In genomic region chr9:53402291-53402711, GRCm38 (mm10) we compare ENCODE assay signal across 8 mouse cellular contexts. TPM values are rescaled to one million over a fixed set of nuclear protein-coding genes. Genes with fewer than 3 reads are reported as not detected.
DNase-seq lines count a peak whose midpoint lies in the region; ATAC-seq and TF ChIP-seq lines count a peak whose summit lies in the region.

TSS of gene 4930550C14Rik (plus strand) at chr9:53402325.

- H3K9me3 ChIP-seq in heart, embryonic 12.5 days (replicated peaks) = no peaks in the 10 kb centered on the region
- no peaks in the 10 kb centered on the region for H3K9me3 ChIP-seq in kidney, embryonic 15.5 days (replicated peaks)
- H3K9me3 ChIP-seq in stomach, embryonic 16.5 days (replicated peaks; ENCODE audit: control insufficient read depth, low read length) = no peaks in the 10 kb centered on the region

- peak within 1 kb of the TSS; percentile 45 for H3K4me2 ChIP-seq in heart, embryonic 12.5 days
- peak within 1 kb of the TSS; percentile 55 for H3K4me2 ChIP-seq in kidney, embryonic 15.5 days
- peak within 1 kb of the TSS; percentile 45 for H3K4me2 ChIP-seq in stomach, embryonic 16.5 days (ENCODE audit: low read depth, low read length)

- H3K4me3 ChIP-seq in brown adipose tissue, adult 24 weeks (ENCODE audit: insufficient read depth, low read depth, low read length) = peak within 1 kb of the TSS; percentile 1; the same call in 1 of the 2 replicates
- H3K4me3 ChIP-seq in heart, embryonic 12.5 days = no peak within 1 kb of the TSS
- peak within 1 kb of the TSS; percentile 20 for H3K4me3 ChIP-seq in kidney, embryonic 15.5 days (replicated peaks)
- peak within 1 kb of the TSS; percentile 1 for H3K4me3 ChIP-seq in stomach, embryonic 16.5 days (replicated peaks; ENCODE audit: low read length)
- no peak within 1 kb of the TSS for H3K4me3 ChIP-seq in thymus, adult 2 months (ENCODE audit: control insufficient read depth, insufficient read depth, low read length)

- TF ChIP-seq POLR2A in thymus, adult 2 months (IDR thresholded peaks at IDR 0.05; ENCODE audit: control insufficient read depth, extremely low read depth, insufficient read depth, low read length, poor library complexity) = no peak

- ATAC-seq in heart, embryonic 12.5 days (ENCODE audit: insufficient number of reproducible peaks, low FRiP score) = no peak
- ATAC-seq in kidney, embryonic 15.5 days (replicated peaks; ENCODE audit: low FRiP score) = peak; percentile 16; the same call in 1 of the 2 replicates
- ATAC-seq in stomach, embryonic 16.5 days (ENCODE audit: insufficient read depth, low FRiP score) = no peak

- peaks cover 7% of the 10 kb centered on the region; the same call in 1 of the 2 replicates for H3K36me3 ChIP-seq in heart, embryonic 12.5 days
- H3K36me3 ChIP-seq in kidney, embryonic 15.5 days = peaks cover 6% of the 10 kb centered on the region
- H3K36me3 ChIP-seq in stomach, embryonic 16.5 days (ENCODE audit: control insufficient read depth, insufficient read depth, low read length) = no peaks in the 10 kb centered on the region; the same call in 1 of the 2 replicates
- H3K36me3 ChIP-seq in thymus, adult 2 months (ENCODE audit: control insufficient read depth, insufficient read depth, low read length) = no peaks in the 10 kb centered on the region

- WGBS in heart, embryonic 12.5 days = 23% methylated on average over 11 of the region's 11 CpGs
- WGBS in kidney, embryonic 15.5 days = 5% methylated on average over 11 of the region's 11 CpGs
- WGBS in stomach, embryonic 16.5 days = 16% methylated on average over 11 of the region's 11 CpGs
- WGBS in thymus, adult 2 months = 47% methylated on average over 11 of the region's 11 CpGs

- no peak for TF ChIP-seq CTCF in thymus, adult 2 months (IDR thresholded peaks at IDR 0.05; ENCODE audit: borderline replicate concordance, control insufficient read depth, extremely low read depth, insufficient read depth, low read length, poor library complexity)

- H3K27ac ChIP-seq in brown adipose tissue, adult 24 weeks (replicated peaks; ENCODE audit: low read depth, low read length) = no peak within 1 kb of the TSS
- H3K27ac ChIP-seq in heart, embryonic 12.5 days (ENCODE audit: poor library complexity, severe bottlenecking) = peak within 1 kb of the TSS; percentile 37; the same call in 1 of the 2 replicates
- peak within 1 kb of the TSS; percentile 80 for H3K27ac ChIP-seq in kidney, embryonic 15.5 days
- H3K27ac ChIP-seq in stomach, embryonic 16.5 days (ENCODE audit: low read length) = peak within 1 kb of the TSS; percentile 63
- no peak within 1 kb of the TSS for H3K27ac ChIP-seq in thymus, adult 2 months (ENCODE audit: control insufficient read depth, insufficient read depth, low read length)

- no peaks in the 10 kb centered on the region for H3K4me1 ChIP-seq in brown adipose tissue, adult 24 weeks (ENCODE audit: control insufficient read depth, insufficient read depth, insufficient read length, low read length)
- H3K4me1 ChIP-seq in heart, embryonic 12.5 days (replicated peaks) = peaks cover 14% of the 10 kb centered on the region
- peaks cover 41% of the 10 kb centered on the region for H3K4me1 ChIP-seq in kidney, embryonic 15.5 days
- H3K4me1 ChIP-seq in stomach, embryonic 16.5 days (ENCODE audit: control insufficient read depth, insufficient read depth, low read length) = peaks cover 15% of the 10 kb centered on the region; the same call in 1 of the 2 replicates
- peaks cover 17% of the 10 kb centered on the region for H3K4me1 ChIP-seq in thymus, adult 2 months (replicated peaks; ENCODE audit: control insufficient read depth, insufficient read depth, low read length)

- H3K9ac ChIP-seq in heart, embryonic 12.5 days = peak within 1 kb of the TSS; percentile 36; the same call in 1 of the 2 replicates
- H3K9ac ChIP-seq in kidney, embryonic 15.5 days = peak within 1 kb of the TSS; percentile 17; the same call in 1 of the 2 replicates
- peak within 1 kb of the TSS; percentile 55 for H3K9ac ChIP-seq in stomach, embryonic 16.5 days (ENCODE audit: low read length)

- DNase-seq in ZHBTc4 (ENCODE audit: low read depth, low spot score) = peak; percentile 47
- DNase-seq in lung, postnatal 10 days = peak; percentile 77
- no peak for DNase-seq in cerebellum, adult 11-12 months
- DNase-seq in thymus, adult 2 months = no peak

- no peaks in the 10 kb centered on the region for H3K27me3 ChIP-seq in heart, embryonic 12.5 days (replicated peaks)
- no peaks in the 10 kb centered on the region for H3K27me3 ChIP-seq in kidney, embryonic 15.5 days
- H3K27me3 ChIP-seq in stomach, embryonic 16.5 days (ENCODE audit: control insufficient read depth, insufficient read depth, low read length) = no peaks in the 10 kb centered on the region
- H3K27me3 ChIP-seq in thymus, adult 2 months (ENCODE audit: control insufficient read depth, insufficient read depth, low read length) = no peaks in the 10 kb centered on the region

RNA-seq across cellular contexts. Expression of gene 4930550C14Rik, which starts in this region (rescaled TPM):
- polyA plus RNA-seq in brown adipose tissue, adult 24 weeks (2012; ENCODE audit: insufficient read depth, insufficient read length, missing spikeins) = 1.1 TPM in 1 of 2 replicates, not detected in the other
- polyA plus RNA-seq in heart, embryonic 12.5 days (2016; fragmentation: Nextera tagmentation; extraction: Ambion mirVana) = 0.23 and 1.0 TPM in 2 replicates
- 1.6 and 1.9 TPM in 2 replicates for polyA plus RNA-seq in kidney, embryonic 15.5 days (2015; fragmentation: Nextera tagmentation; extraction: Ambion mirVana)
- polyA plus RNA-seq in stomach, embryonic 16.5 days (2015; fragmentation: Nextera tagmentation; extraction: Ambion mirVana) = 0.45 and 1.1 TPM in 2 replicates
- polyA plus RNA-seq in thymus, adult 2 months (2012; rRNA removed) = 0.12 and 0.36 TPM in 2 replicates

Comparison
In these comparisons a context has a peak if more than half of its experiments do, and no peak if none do; other contexts are left out.
1. DNase-seq: peak in ZHBTc4 (single experiment) and lung, postnatal 10 days (single experiment); none in cerebellum, adult 11-12 months (single experiment) and thymus, adult 2 months (single experiment).
2. H3K27ac ChIP-seq: peak in heart, embryonic 12.5 days (single experiment), kidney, embryonic 15.5 days (single experiment) and stomach, embryonic 16.5 days (single experiment); none in brown adipose tissue, adult 24 weeks (single experiment) and thymus, adult 2 months (single experiment).
3. H3K4me3 ChIP-seq: peak in brown adipose tissue, adult 24 weeks (single experiment), kidney, embryonic 15.5 days (single experiment) and stomach, embryonic 16.5 days (single experiment); none in heart, embryonic 12.5 days (single experiment) and thymus, adult 2 months (single experiment).
4. Peak in every context shown above with its lines, with median percentiles within 50 percentile points of each other: H3K4me2 ChIP-seq and H3K9ac ChIP-seq.